ENCODE assay signal across 8 mouse cellular contexts in genomic region chr4:107254414-107254813, GRCm38 (mm10). TPM values are rescaled to one million over a fixed set of nuclear protein-coding genes. Genes with fewer than 3 reads are reported as not detected.
DNase-seq lines count a peak whose midpoint lies in the region; ATAC-seq and TF ChIP-seq lines count a peak whose summit lies in the region.

No protein-coding gene starts in this region.

- no peaks in the 10 kb centered on the region for H3K27me3 ChIP-seq in spleen, adult 2 months (ENCODE audit: control insufficient read depth, insufficient read depth, low read length)
- no peaks in the 10 kb centered on the region for H3K27me3 ChIP-seq in limb, embryonic 15.5 days
- H3K27me3 ChIP-seq in stomach, postnatal 0 days (ENCODE audit: control insufficient read depth, insufficient read depth, low read length), result no peaks in the 10 kb centered on the region
- no peaks in the 10 kb centered on the region for H3K27me3 ChIP-seq in thymus, adult 2 months (ENCODE audit: control insufficient read depth, insufficient read depth, low read length)

- H3K4me2 ChIP-seq in limb, embryonic 15.5 days, result peak overlapping the region; percentile 54
- H3K4me2 ChIP-seq in stomach, postnatal 0 days (replicated peaks; ENCODE audit: low read depth), result peak overlapping the region; percentile 57

- H3K4me3 ChIP-seq in spleen, adult 2 months (ENCODE audit: extremely low read depth, insufficient read depth, insufficient read length), result 0 out of 2 replicates have a peak overlapping the region, but pooled peaks have one; percentile 94
- H3K4me3 ChIP-seq in limb, embryonic 15.5 days, result peak overlapping the region; percentile 88
- peak overlapping the region; percentile 68 for H3K4me3 ChIP-seq in stomach, postnatal 0 days (ENCODE audit: low read depth, low read length)
- H3K4me3 ChIP-seq in thymus, adult 2 months (ENCODE audit: control insufficient read depth, insufficient read depth, low read length), result no peak overlapping the region

- no peak for ATAC-seq in limb, embryonic 15.5 days (ENCODE audit: insufficient number of reproducible peaks, low FRiP score, low TSS enrichment, low read depth)
- ATAC-seq in stomach, postnatal 0 days (ENCODE audit: low FRiP score, low TSS enrichment), result no peak

- no peak overlapping the region for H3K27ac ChIP-seq in spleen, adult 2 months (ENCODE audit: insufficient read depth, low read length)
- H3K27ac ChIP-seq in limb, embryonic 15.5 days, result peak overlapping the region; percentile 90
- peak overlapping the region; percentile 79; the same call in 1 of the 2 replicates for H3K27ac ChIP-seq in stomach, postnatal 0 days (replicated peaks)
- no peak overlapping the region for H3K27ac ChIP-seq in thymus, adult 2 months (ENCODE audit: control insufficient read depth, insufficient read depth, low read length)

- no peak for TF ChIP-seq POLR2A in spleen, adult 2 months (IDR thresholded peaks at IDR 0.05; ENCODE audit: low read depth, low read length)
- no peak for TF ChIP-seq POLR2A in thymus, adult 2 months (IDR thresholded peaks at IDR 0.05; ENCODE audit: control insufficient read depth, extremely low read depth, insufficient read depth, low read length, poor library complexity)

- WGBS in spleen, adult 2 months, result 57% methylated on average over 3 of the region's 3 CpGs
- WGBS in limb, embryonic 15.5 days, result 8% methylated on average over 3 of the region's 3 CpGs
- WGBS in stomach, postnatal 0 days, result 33% methylated on average over 3 of the region's 3 CpGs
- 64% methylated on average over 3 of the region's 3 CpGs for WGBS in thymus, adult 2 months

- no peaks in the 10 kb centered on the region; the same call in 1 of the 2 replicates for H3K4me1 ChIP-seq in spleen, adult 2 months (ENCODE audit: control insufficient read depth, insufficient read depth, insufficient read length)
- H3K4me1 ChIP-seq in limb, embryonic 15.5 days, result peaks cover 27% of the 10 kb centered on the region
- H3K4me1 ChIP-seq in stomach, postnatal 0 days (replicated peaks; ENCODE audit: control insufficient read depth, insufficient read depth), result 0 out of 2 replicates have a peak, but pooled peaks cover 2% of the 10 kb centered on the region
- peaks cover 16% of the 10 kb centered on the region for H3K4me1 ChIP-seq in thymus, adult 2 months (replicated peaks; ENCODE audit: control insufficient read depth, insufficient read depth, low read length)

- peak; percentile 12 for DNase-seq in cerebellum, adult 11-12 months
- DNase-seq in cerebellum, postnatal 4 days (ENCODE audit: low spot score in 2 of 2), result no peak
- DNase-seq in spleen, adult 2 months (ENCODE audit: low read depth in 1 of 2, low spot score in 2 of 2), result no peak
- no peak for DNase-seq in spleen, postnatal 4 days (ENCODE audit: low spot score in 2 of 2)
- no peak for DNase-seq in stomach, postnatal 0 days (ENCODE audit: low spot score)
- DNase-seq in thymus, adult 2 months, result no peak
- DNase-seq in layer of hippocampus, adult 11-12 months (ENCODE audit: low spot score), result no peak

- no peaks in the 10 kb centered on the region for H3K9me3 ChIP-seq in limb, embryonic 15.5 days
- H3K9me3 ChIP-seq in stomach, postnatal 0 days (ENCODE audit: control insufficient read depth, low read length), result no peaks in the 10 kb centered on the region

- TF ChIP-seq CTCF in spleen, adult 2 months (IDR thresholded peaks at IDR 0.05; ENCODE audit: extremely low read depth, insufficient read depth, insufficient read length, insufficient replicate concordance), result no peak
- TF ChIP-seq CTCF in stomach, postnatal 0 days (IDR thresholded peaks at IDR 0.05; ENCODE audit: low read depth), result no peak
- TF ChIP-seq CTCF in thymus, adult 2 months (IDR thresholded peaks at IDR 0.05; ENCODE audit: borderline replicate concordance, control insufficient read depth, extremely low read depth, insufficient read depth, low read length, poor library complexity), result no peak

- peak overlapping the region; percentile 75 for H3K9ac ChIP-seq in limb, embryonic 15.5 days
- peak overlapping the region; percentile 81 for H3K9ac ChIP-seq in stomach, postnatal 0 days (ENCODE audit: low read length)

- no peak for TF ChIP-seq EP300 in stomach, postnatal 0 days (optimal IDR thresholded peaks at IDR 0.05)

- no peaks in the 10 kb centered on the region for H3K36me3 ChIP-seq in spleen, adult 2 months (ENCODE audit: control insufficient read depth, insufficient read depth, low read length)
- no peaks in the 10 kb centered on the region for H3K36me3 ChIP-seq in limb, embryonic 15.5 days
- no peaks in the 10 kb centered on the region for H3K36me3 ChIP-seq in stomach, postnatal 0 days (ENCODE audit: control insufficient read depth, insufficient read depth, low read length)
- no peaks in the 10 kb centered on the region for H3K36me3 ChIP-seq in thymus, adult 2 months (ENCODE audit: control insufficient read depth, insufficient read depth, low read length)

RNA-seq across cellular contexts. Expression of gene Hspb11, which starts 1.0 kb away (rescaled TPM):
- 1.2 and 1.6 TPM in 2 replicates for polyA plus RNA-seq in spleen, adult 2 months (2012; rRNA removed)
- 36.1 and 40.2 TPM in 2 replicates for polyA plus RNA-seq in limb, embryonic 15.5 days (2015; fragmentation: Nextera tagmentation; extraction: Ambion mirVana)
- 32.7 and 33.0 TPM in 2 replicates for polyA plus RNA-seq in stomach, postnatal 0 days (2015; fragmentation: Nextera tagmentation; extraction: Ambion mirVana)
- polyA plus RNA-seq in thymus, adult 2 months (2012; rRNA removed), result 8.5 and 8.9 TPM in 2 replicates

RNA-seq across cellular contexts. Expression of gene Lrrc42, which starts 1.1 kb away (rescaled TPM):
- 6.0 and 7.9 TPM in 2 replicates for polyA plus RNA-seq in spleen, adult 2 months (2012; rRNA removed)
- polyA plus RNA-seq in limb, embryonic 15.5 days (2015; fragmentation: Nextera tagmentation; extraction: Ambion mirVana), result 75.6 and 77.7 TPM in 2 replicates
- 28.1 and 29.3 TPM in 2 replicates for polyA plus RNA-seq in stomach, postnatal 0 days (2015; fragmentation: Nextera tagmentation; extraction: Ambion mirVana)
- 51.3 and 61.7 TPM in 2 replicates for polyA plus RNA-seq in thymus, adult 2 months (2012; rRNA removed)

RNA-seq across cellular contexts. Expression of gene Ldlrad1, which starts 45.4 kb away (rescaled TPM):
- polyA plus RNA-seq in spleen, adult 2 months (2012; rRNA removed), result 0.07 and 0.47 TPM in 2 replicates
- polyA plus RNA-seq in limb, embryonic 15.5 days (2015; fragmentation: Nextera tagmentation; extraction: Ambion mirVana), result not detected in 2 replicates
- 0.08 TPM in 2 replicates for polyA plus RNA-seq in stomach, postnatal 0 days (2015; fragmentation: Nextera tagmentation; extraction: Ambion mirVana)
- 0.92 and 1.0 TPM in 2 replicates for polyA plus RNA-seq in thymus, adult 2 months (2012; rRNA removed)

RNA-seq across cellular contexts. Expression of gene Dio1, which starts 52.6 kb away (rescaled TPM):
- polyA plus RNA-seq in spleen, adult 2 months (2012; rRNA removed), result 0.06 and 0.40 TPM in 2 replicates
- 0.20 and 0.31 TPM in 2 replicates for polyA plus RNA-seq in limb, embryonic 15.5 days (2015; fragmentation: Nextera tagmentation; extraction: Ambion mirVana)
- polyA plus RNA-seq in stomach, postnatal 0 days (2015; fragmentation: Nextera tagmentation; extraction: Ambion mirVana), result 0.87 and 0.93 TPM in 2 replicates
- polyA plus RNA-seq in thymus, adult 2 months (2012; rRNA removed), result 9.3 and 9.7 TPM in 2 replicates

RNA-seq across cellular contexts. Expression of gene Yipf1, which starts 59.7 kb away (rescaled TPM):
- polyA plus RNA-seq in spleen, adult 2 months (2012; rRNA removed), result 21.4 and 23.7 TPM in 2 replicates
- 55.6 and 57.7 TPM in 2 replicates for polyA plus RNA-seq in limb, embryonic 15.5 days (2015; fragmentation: Nextera tagmentation; extraction: Ambion mirVana)
- polyA plus RNA-seq in stomach, postnatal 0 days (2015; fragmentation: Nextera tagmentation; extraction: Ambion mirVana), result 67.9 and 68.8 TPM in 2 replicates
- 52.0 and 57.1 TPM in 2 replicates for polyA plus RNA-seq in thymus, adult 2 months (2012; rRNA removed)

Comparison
In these comparisons a context has a peak if more than half of its experiments do, and no peak if none do; other contexts are left out.
1. H3K27ac ChIP-seq: peak in limb, embryonic 15.5 days (single experiment) and stomach, postnatal 0 days (single experiment); none in spleen, adult 2 months (single experiment) and thymus, adult 2 months (single experiment).